Mouse (Mus musculus) spleen, adult 2 months (tissue): Measurements from ENCODE around the gene Bbs10. TPM values are rescaled to one million over a fixed set of nuclear protein-coding genes. Genes with fewer than 3 reads are reported as not detected.

ENCODE experiments used
- DNase-seq, 2 experiments: peaks; one replicate each; pipeline versions ENCODE4 v3.0.0 to v3.0.0-alpha.2; 2012 to 2021; ENCODE audit warnings: low spot score in 2 of 2, low read depth in 1 of 2
- H3K27ac ChIP-seq: fragments of 200-500 bp; 2 replicates; pipeline ENCODE4 v1.5.1; 2012; ENCODE audit warnings: low read length, inconsistent platforms; ENCODE audit not compliant: insufficient read depth
- H3K27me3 ChIP-seq: fragments of 200-500 bp; 2 replicates; pipeline ENCODE4 v1.6.1; 2012; ENCODE audit warnings: mild to moderate bottlenecking, moderate library complexity, low read length, inconsistent platforms; ENCODE audit not compliant: control insufficient read depth, insufficient read depth
- H3K36me3 ChIP-seq: fragments of 200-500 bp; 2 replicates; pipeline ENCODE4 v1.6.1; 2012; ENCODE audit warnings: mild to moderate bottlenecking, low read length, inconsistent platforms; ENCODE audit not compliant: control insufficient read depth, insufficient read depth
- H3K4me1 ChIP-seq: fragments of 200-500 bp; 2 replicates; pipeline ENCODE4 v1.6.1; 2011; ENCODE audit warnings: inconsistent platforms; ENCODE audit not compliant: control insufficient read depth, insufficient read depth, insufficient read length
- H3K4me3 ChIP-seq: fragments of 200-500 bp; 2 replicates; pipeline ENCODE4 v1.5.1; 2011; ENCODE audit warnings: mild to moderate bottlenecking, inconsistent platforms; ENCODE audit not compliant: insufficient read depth, insufficient read length; ENCODE audit errors: extremely low read depth
- CTCF ChIP-seq: fragments of 200-500 bp; IDR thresholded peaks from 2 replicates; pipeline ENCODE4 v1.5.1; 2011; ENCODE audit warnings: mild to moderate bottlenecking, inconsistent platforms; ENCODE audit not compliant: insufficient read depth, insufficient read length, insufficient replicate concordance; ENCODE audit errors: extremely low read depth
- POLR2A ChIP-seq: fragments of 200-500 bp; IDR thresholded peaks from 2 replicates; pipeline ENCODE4 v1.6.1; 2011; ENCODE audit warnings: low read depth, low read length, inconsistent platforms
- WGBS: fragments of 180-500 bp; shearing (Covaris S2); methylation state at CpG from one replicate; pipeline ENCODE4 v1.1.7; 2018; 5-methylcytosine and 5-hydroxymethylcytosine counted together
- polyA plus RNA-seq: library from polyadenylated mRNA; depleted of rRNA; stranded (reverse); fragments of >200 nt; gene quantifications from 2 replicates; pipeline ENCODE4 v1.2.3, GENCODE M21; 2012; rRNA removed

The Bbs10 gene
- polyA plus RNA-seq, 1 experiment = 0.75 TPM

DNA sequence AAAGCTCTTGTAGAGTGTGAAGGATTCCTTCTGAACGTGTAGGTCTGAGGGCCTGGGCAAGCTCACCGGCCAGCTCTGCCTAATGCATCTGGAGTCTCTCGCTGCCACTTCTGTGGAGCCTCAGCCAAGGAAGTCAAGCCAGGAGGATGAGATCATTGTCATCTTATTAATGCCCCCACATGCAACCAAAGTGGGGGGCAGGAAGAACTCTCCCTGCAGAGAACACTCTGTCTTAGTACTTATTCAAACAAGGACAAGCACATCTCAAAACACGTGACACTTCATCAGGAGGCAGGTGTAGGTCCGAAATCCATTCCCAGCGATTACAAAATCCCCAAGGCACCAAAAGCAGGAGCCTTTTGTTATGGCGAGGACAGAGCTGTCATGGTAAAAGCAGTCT, 43.3 kb downstream of the Bbs10 start:
- H3K36me3 ChIP-seq = no peaks in the 10 kb centered on the region
- WGBS = 86% methylated on average over 7 of the region's 7 CpGs
- H3K27ac ChIP-seq = no peak overlapping the region
- no peaks in the 10 kb centered on the region for H3K27me3 ChIP-seq
- TF ChIP-seq POLR2A (no peak), CTCF (no peak)
- no peak for DNase-seq
- no peak overlapping the region for H3K4me3 ChIP-seq
- no peaks in the 10 kb centered on the region for H3K4me1 ChIP-seq

GRCm38 (mm10) chr10:111343555-111343954, 45.1 kb downstream of the Bbs10 start:
- H3K4me1 ChIP-seq = no peaks in the 10 kb centered on the region
- H3K36me3 ChIP-seq = no peaks in the 10 kb centered on the region
- 89% methylated on average over 5 of the region's 5 CpGs for WGBS
- no peak overlapping the region for H3K27ac ChIP-seq
- H3K27me3 ChIP-seq = no peaks in the 10 kb centered on the region
- no peak overlapping the region for H3K4me3 ChIP-seq
- no peak for DNase-seq
- TF ChIP-seq POLR2A (no peak), CTCF (no peak)

DNA sequence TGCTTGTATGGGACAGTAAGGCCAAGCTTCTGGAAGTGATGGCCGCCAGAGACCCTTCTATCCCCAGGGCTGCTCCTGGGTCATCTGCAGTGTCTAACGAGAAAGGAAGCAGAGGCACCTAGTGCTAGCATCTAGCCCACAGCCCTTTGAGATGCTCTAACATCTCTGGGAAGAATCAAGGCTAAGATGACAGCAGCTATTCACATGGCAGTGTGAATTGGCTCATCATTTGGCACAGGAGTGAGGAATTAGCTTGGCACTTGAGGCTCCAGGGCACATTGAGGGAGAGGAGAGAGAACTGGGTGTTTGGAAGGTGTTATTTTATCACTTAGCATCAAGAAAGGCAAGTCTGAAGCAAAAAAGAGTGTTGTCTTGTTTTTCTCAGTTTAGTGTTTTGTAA, 49.8 kb downstream of the Bbs10 start:
- 65% methylated on average over 2 of the region's 2 CpGs for WGBS
- Histone ChIP-seq H3K4me3 (no peak overlapping the region), H3K4me1 (no peaks in the 10 kb centered on the region), H3K27me3 (no peaks in the 10 kb centered on the region), H3K27ac (no peak overlapping the region), H3K36me3 (no peaks in the 10 kb centered on the region)
- TF ChIP-seq POLR2A = no peak
- TF ChIP-seq CTCF = no peak
- DNase-seq = no peak

Other genes with a start within 250 kb of the Bbs10 start
- 5.7 and 6.6 TPM in 2 replicates for gene Osbpl8, start 133.9 kb upstream of the Bbs10 start, polyA plus RNA-seq
- gene Nap1l1, start 174.5 kb downstream of the Bbs10 start, polyA plus RNA-seq = 10.4 and 12.7 TPM in 2 replicates
- 5.0 and 6.0 TPM in 2 replicates for gene Phlda1, start 207.6 kb downstream of the Bbs10 start, polyA plus RNA-seq